In genomic region chr7:132261885-132262284, GRCm38 (mm10) we compare ENCODE assay signal across 13 mouse cellular contexts. TPM values are rescaled to one million over a fixed set of nuclear protein-coding genes. Genes with fewer than 3 reads are reported as not detected.
A peak's percentile ranks its signal among the peaks of the same experiment; 100 is the strongest.
DNase-seq lines count a peak whose midpoint lies in the region; ATAC-seq and TF ChIP-seq lines count a peak whose summit lies in the region.
"Had no signal": no experiment of that assay in that cellular context is flagged by ENCODE, and none has a peak within 500 bp of the region (broad histone marks: within the 10 kb centered on the region; RNA-seq: fewer than 3 reads in every experiment).

No protein-coding gene starts in this region.

- H3K4me2 ChIP-seq in heart, embryonic 11.5 days, result no peak overlapping the region
- H3K4me2 ChIP-seq in neural tube, embryonic 13.5 days, result no peak overlapping the region
- no peak overlapping the region for H3K4me2 ChIP-seq in neural tube, embryonic 15.5 days
- peak overlapping the region; percentile 64 for H3K4me2 ChIP-seq in liver, embryonic 14.5 days (ENCODE audit: low read depth)
- H3K4me2 ChIP-seq: embryonic facial prominence, embryonic 15.5 days; hindbrain, embryonic 15.5 days; limb, embryonic 13.5 days had no signal

- 0 out of 2 replicates have a peak, but pooled peaks have one; percentile 31 for ATAC-seq in heart, embryonic 11.5 days (replicated peaks; ENCODE audit: insufficient number of reproducible peaks, low FRiP score, low TSS enrichment)
- ATAC-seq in neural tube, embryonic 13.5 days (ENCODE audit: low read depth), result no peak
- ATAC-seq in neural tube, embryonic 15.5 days (ENCODE audit: low FRiP score), result no peak
- peak; percentile 91 for ATAC-seq in liver, embryonic 14.5 days (ENCODE audit: insufficient read depth)

- no peak overlapping the region for H3K27ac ChIP-seq in heart, embryonic 11.5 days (ENCODE audit: low read depth, low read length)
- peak overlapping the region; percentile 83 for H3K27ac ChIP-seq in neural tube, embryonic 13.5 days (replicated peaks)
- no peak overlapping the region for H3K27ac ChIP-seq in neural tube, embryonic 15.5 days (replicated peaks)
- peak overlapping the region; percentile 60 for H3K27ac ChIP-seq in liver, embryonic 14.5 days
- H3K27ac ChIP-seq: embryonic facial prominence, embryonic 15.5 days; limb, embryonic 13.5 days had no signal

- no peak for TF ChIP-seq CTCF in liver, embryonic 14.5 days (IDR thresholded peaks at IDR 0.05; ENCODE audit: low read depth)

- 32% methylated on average over 3 of the region's 3 CpGs for WGBS in heart, embryonic 11.5 days (ENCODE audit: insufficient replicate concordance)
- WGBS in neural tube, embryonic 13.5 days, result 47% methylated on average over 3 of the region's 3 CpGs
- 53% methylated on average over 3 of the region's 3 CpGs for WGBS in neural tube, embryonic 15.5 days
- WGBS in liver, embryonic 14.5 days (ENCODE audit: insufficient replicate concordance), result 6% methylated on average over 3 of the region's 3 CpGs

- no peaks in the 10 kb centered on the region for H3K27me3 ChIP-seq in heart, embryonic 11.5 days (ENCODE audit: control insufficient read depth, insufficient read depth, low read length)
- no peaks in the 10 kb centered on the region for H3K27me3 ChIP-seq in neural tube, embryonic 13.5 days
- H3K27me3 ChIP-seq in neural tube, embryonic 15.5 days (replicated peaks), result no peaks in the 10 kb centered on the region
- H3K27me3 ChIP-seq in liver, embryonic 14.5 days (ENCODE audit: control insufficient read depth, insufficient read depth, low read length), result no peaks in the 10 kb centered on the region
- H3K27me3 ChIP-seq: embryonic facial prominence, embryonic 15.5 days; hindbrain, embryonic 15.5 days; limb, embryonic 13.5 days had no signal

- intact Hi-C loops in heart, postnatal 10 days (cut with DNase I), result no loop called here
- intact Hi-C loops in left cerebral cortex, postnatal 14 days (cut with DNase I), result no loop called here

- peaks cover 15% of the 10 kb centered on the region for H3K4me1 ChIP-seq in heart, embryonic 11.5 days (ENCODE audit: control insufficient read depth, insufficient read depth, low read length)
- peaks cover 70% of the 10 kb centered on the region for H3K4me1 ChIP-seq in neural tube, embryonic 13.5 days (replicated peaks)
- peaks cover 55% of the 10 kb centered on the region for H3K4me1 ChIP-seq in neural tube, embryonic 15.5 days
- H3K4me1 ChIP-seq in liver, embryonic 14.5 days (replicated peaks; ENCODE audit: control insufficient read depth in 2 of 2, insufficient read depth in 2 of 2, low read length in 1 of 2), result peaks cover 14 to 23% of the 10 kb centered on the region in 2 experiments
- H3K4me1 ChIP-seq: embryonic facial prominence, embryonic 15.5 days had no signal

- no peak overlapping the region for H3K4me3 ChIP-seq in heart, embryonic 11.5 days (ENCODE audit: low read depth, low read length)
- H3K4me3 ChIP-seq in neural tube, embryonic 13.5 days, result no peak overlapping the region
- H3K4me3 ChIP-seq in neural tube, embryonic 15.5 days (replicated peaks), result no peak overlapping the region
- H3K4me3 ChIP-seq in liver, embryonic 14.5 days (ENCODE audit: insufficient read depth in 1 of 2, low read depth in 2 of 2, low read length in 2 of 2), result peak overlapping the region; percentile 29 to 41
- H3K4me3 ChIP-seq: embryonic facial prominence, embryonic 15.5 days; hindbrain, embryonic 15.5 days; limb, embryonic 13.5 days had no signal

- no peak overlapping the region for H3K9ac ChIP-seq in heart, embryonic 11.5 days (ENCODE audit: low read depth, low read length)
- H3K9ac ChIP-seq in neural tube, embryonic 13.5 days, result no peak overlapping the region
- no peak overlapping the region for H3K9ac ChIP-seq in neural tube, embryonic 15.5 days (replicated peaks)
- peak overlapping the region; percentile 51 for H3K9ac ChIP-seq in liver, embryonic 14.5 days (replicated peaks)
- H3K9ac ChIP-seq: embryonic facial prominence, embryonic 15.5 days; hindbrain, embryonic 15.5 days; limb, embryonic 13.5 days had no signal

- peak; percentile 66 for TF ChIP-seq EP300 in liver, embryonic 14.5 days (IDR thresholded peaks at IDR 0.05; ENCODE audit: low read depth)

- no peak for DNase-seq in heart, postnatal 10 days
- DNase-seq in liver, embryonic 14.5 days (ENCODE audit: low read depth in 3 of 3, low spot score in 3 of 3), result peak; percentile 69 to 84 (median 70)
- no peak for DNase-seq in left cerebral cortex, postnatal 14 days (ENCODE audit: low spot score in 2 of 2)
- no peak for DNase-seq in adrenal gland, postnatal 14 days
- DNase-seq in cerebellum, adult 9-10 months, result no peak
- DNase-seq: kidney, postnatal 10 days; thymus, postnatal 14 days had no signal

- H3K9me3 ChIP-seq in heart, embryonic 11.5 days (replicated peaks; ENCODE audit: control insufficient read depth, low read length), result no peaks in the 10 kb centered on the region
- H3K9me3 ChIP-seq in neural tube, embryonic 13.5 days, result no peaks in the 10 kb centered on the region
- H3K9me3 ChIP-seq in neural tube, embryonic 15.5 days (replicated peaks), result no peaks in the 10 kb centered on the region
- no peaks in the 10 kb centered on the region for H3K9me3 ChIP-seq in liver, embryonic 14.5 days (ENCODE audit: control insufficient read depth, low read length)
- H3K9me3 ChIP-seq: embryonic facial prominence, embryonic 15.5 days; hindbrain, embryonic 15.5 days; limb, embryonic 13.5 days had no signal

- H3K36me3 ChIP-seq in heart, embryonic 11.5 days (ENCODE audit: control insufficient read depth, insufficient read depth, low read length), result 0 out of 2 replicates have a peak, but pooled peaks cover 2% of the 10 kb centered on the region
- peaks cover 22% of the 10 kb centered on the region for H3K36me3 ChIP-seq in neural tube, embryonic 13.5 days
- no peaks in the 10 kb centered on the region for H3K36me3 ChIP-seq in neural tube, embryonic 15.5 days
- H3K36me3 ChIP-seq in liver, embryonic 14.5 days (replicated peaks; ENCODE audit: control insufficient read depth, insufficient read depth, low read depth), result no peaks in the 10 kb centered on the region; the same call in 1 of the 2 replicates
- H3K36me3 ChIP-seq: hindbrain, embryonic 15.5 days had no signal

RNA-seq across cellular contexts. Expression of gene Chst15, which starts 55.1 kb away (rescaled TPM):
- 2.4 and 3.3 TPM in 2 replicates for polyA plus RNA-seq in heart, embryonic 11.5 days (2014; fragmentation: Nextera tagmentation; extraction: Ambion mirVana)
- total RNA-seq in heart, postnatal 10 days (2021), result 10 to 100 TPM; 15.3 to 16.7 TPM
- polyA plus RNA-seq in neural tube, embryonic 13.5 days (2015; fragmentation: Nextera tagmentation; extraction: Ambion mirVana), result 21.9 and 22.5 TPM in 2 replicates
- 17.1 and 19.7 TPM in 2 replicates for polyA plus RNA-seq in neural tube, embryonic 15.5 days (2015; fragmentation: Nextera tagmentation; extraction: Ambion mirVana)
- 2.1 and 2.4 TPM in 2 replicates for polyA plus RNA-seq in liver, embryonic 14.5 days (2012; rRNA removed)
- polyA plus RNA-seq in liver, embryonic 14.5 days (2014; fragmentation: Nextera tagmentation; extraction: Ambion mirVana), result 2.6 and 2.7 TPM in 2 replicates
- total RNA-seq in left cerebral cortex, postnatal 14 days (2021), result 10 to 100 TPM; 33.0 to 34.7 TPM
- total RNA-seq in adrenal gland, postnatal 14 days (2021), result 34.3 and 55.1 TPM in 2 replicates

Comparison
In these comparisons a context has a peak if more than half of its experiments do, and no peak if none do; other contexts are left out.
1. H3K27ac ChIP-seq: peak in neural tube, embryonic 13.5 days (single experiment) and liver, embryonic 14.5 days (single experiment); none in heart, embryonic 11.5 days (single experiment) and neural tube, embryonic 15.5 days (single experiment).
2. ATAC-seq: peak in heart, embryonic 11.5 days (single experiment) and liver, embryonic 14.5 days (single experiment); none in neural tube, embryonic 13.5 days (single experiment) and neural tube, embryonic 15.5 days (single experiment).
3. H3K4me3 ChIP-seq: peak in liver, embryonic 14.5 days (2 of 2); none in heart, embryonic 11.5 days (single experiment), neural tube, embryonic 13.5 days (single experiment) and neural tube, embryonic 15.5 days (single experiment).
4. DNase-seq: peak in liver, embryonic 14.5 days (3 of 3); none in heart, postnatal 10 days (0 of 2), left cerebral cortex, postnatal 14 days (0 of 2), adrenal gland, postnatal 14 days (single experiment) and cerebellum, adult 9-10 months (single experiment).